Mouse (Mus musculus) neural tube, embryonic 13.5 days (tissue): ENCODE data around the gene Spi1. TPM values are rescaled to one million over a fixed set of nuclear protein-coding genes. Genes with fewer than 3 reads are reported as not detected.

Experiments
- polyA plus RNA-seq: library from polyadenylated mRNA; unstranded; fragments of >200 nt; fragmentation: Nextera tagmentation; extraction: Ambion mirVana; gene quantifications from 2 replicates; pipeline ENCODE4 v1.2.1, GENCODE M21; 2015

The Spi1 gene
- polyA plus RNA-seq, 1 experiment from 2014 or later = 5.2 TPM

Other genes with a start within 250 kb of the Spi1 start
- 257 and 263 TPM in 2 replicates for gene Mtch2, start 235.2 kb upstream of the Spi1 start, polyA plus RNA-seq
- gene C1qtnf4, start 196.5 kb upstream of the Spi1 start, polyA plus RNA-seq = 94.0 and 113 TPM in 2 replicates
- gene Kbtbd4, start 177.7 kb upstream of the Spi1 start, polyA plus RNA-seq = 51.2 and 51.6 TPM in 2 replicates
- gene Ndufs3, start 177.6 kb upstream of the Spi1 start, polyA plus RNA-seq = 211 and 216 TPM in 2 replicates
- 104 and 112 TPM in 2 replicates for gene Celf1, start 142.0 kb upstream of the Spi1 start, polyA plus RNA-seq
- gene Rapsn, start 46.8 kb upstream of the Spi1 start, polyA plus RNA-seq = 2.1 and 3.0 TPM in 2 replicates
- 235 and 246 TPM in 2 replicates for gene Psmc3, start 28.4 kb upstream of the Spi1 start, polyA plus RNA-seq
- 31.1 and 31.5 TPM in 2 replicates for gene Slc39a13, start 12.0 kb upstream of the Spi1 start, polyA plus RNA-seq
- gene Mybpc3, start 35.8 kb downstream of the Spi1 start, polyA plus RNA-seq = 0.22 and 0.56 TPM in 2 replicates
- 47.3 and 51.6 TPM in 2 replicates for gene Madd, start 101.4 kb downstream of the Spi1 start, polyA plus RNA-seq
- gene Nr1h3, start 120.4 kb downstream of the Spi1 start, polyA plus RNA-seq = 1.1 and 1.5 TPM in 2 replicates
- gene Acp2, start 120.5 kb downstream of the Spi1 start, polyA plus RNA-seq = 37.2 and 43.3 TPM in 2 replicates
- gene Ddb2, start 154.6 kb downstream of the Spi1 start, polyA plus RNA-seq = 11.7 and 14.1 TPM in 2 replicates
- gene Pacsin3, start 173.6 kb downstream of the Spi1 start, polyA plus RNA-seq = 14.8 and 15.3 TPM in 2 replicates
- gene Arfgap2, start 182.6 kb downstream of the Spi1 start, polyA plus RNA-seq = 64.5 and 67.0 TPM in 2 replicates